Mouse (Mus musculus): Measurements from ENCODE around the gene Kif6. TPM values are rescaled to one million over a fixed set of nuclear protein-coding genes. Genes with fewer than 3 reads are reported as not detected.

The Kif6 gene
- polyA plus RNA-seq (2016; fragmentation: Nextera tagmentation; extraction: Ambion mirVana): 1.6 and 2.3 TPM in 2 replicates

GRCm38 (mm10) chr17:49614577-49615235 lies at the start of gene Kif6:
TSS of gene Kif6 (plus strand) at chr17:49615136.
- H3K4me1 ChIP-seq: peaks cover 12% of the 10 kb centered on the region
- H3K4me3 ChIP-seq: peak within 1 kb of the TSS; percentile 70
- peak; percentile 90 for DNase-seq (ENCODE audit: low spot score)
- H3K27ac ChIP-seq (replicated peaks): peak within 1 kb of the TSS; percentile 77
- H3K9me3 ChIP-seq (replicated peaks): no peaks in the 10 kb centered on the region
- H3K27me3 ChIP-seq (ENCODE audit: low read depth, poor library complexity, severe bottlenecking): peaks cover 4% of the 10 kb centered on the region; the same call in 1 of the 2 replicates
- no peaks in the 10 kb centered on the region for H3K36me3 ChIP-seq
- 3% methylated on average over 27 of the region's 27 CpGs for WGBS

DNA sequence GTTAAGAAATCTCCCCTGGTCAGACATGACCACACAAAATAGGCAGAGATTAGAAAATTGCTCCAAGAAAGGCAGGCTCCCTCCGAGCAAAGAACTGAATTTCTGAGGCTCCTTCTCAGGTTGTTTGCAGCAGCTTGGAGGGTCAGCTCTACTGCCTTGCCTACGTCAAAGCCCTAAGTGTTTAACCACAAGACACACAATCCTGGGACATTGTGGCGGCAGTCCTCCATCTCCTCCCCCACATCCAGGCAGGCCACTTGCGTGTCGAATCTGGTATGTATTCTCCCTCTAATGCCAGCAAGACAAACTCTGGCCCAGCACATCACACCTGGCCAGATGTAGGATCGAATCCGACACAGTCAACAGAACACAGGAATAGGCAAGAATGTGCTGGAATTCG lies 46.2 kb upstream of the Kif6 start:
- Histone ChIP-seq H3K27ac (replicated peaks) (no peak overlapping the region), H3K4me1 (peaks cover 9% of the 10 kb centered on the region), H3K36me3 (no peaks in the 10 kb centered on the region), H3K27me3 (ENCODE audit: low read depth, poor library complexity, severe bottlenecking) (peaks cover 22% of the 10 kb centered on the region), H3K9me3 (replicated peaks) (no peaks in the 10 kb centered on the region; the same call in 1 of the 2 replicates), H3K4me3 (no peak overlapping the region)
- WGBS: 84% methylated on average over 8 of the region's 8 CpGs
- no peak for DNase-seq (ENCODE audit: low spot score)

DNA sequence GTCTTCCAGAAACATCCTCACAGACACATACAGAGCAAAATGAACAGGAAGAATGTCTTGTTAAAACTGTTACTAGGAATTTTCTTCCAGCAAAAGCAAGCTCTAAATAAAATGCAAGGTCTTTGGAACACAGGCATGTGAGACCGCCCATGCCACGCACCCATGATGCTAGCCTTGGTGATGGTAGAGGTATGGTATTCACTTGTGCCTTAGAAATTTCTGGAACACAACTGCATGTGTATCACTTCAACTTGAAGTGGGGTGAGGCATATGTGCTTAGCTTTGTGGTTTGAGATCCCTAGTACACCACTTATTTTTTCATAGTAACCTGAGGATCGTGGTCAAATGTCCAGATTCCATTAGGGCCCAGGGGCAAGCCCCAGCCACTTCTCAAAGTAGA lies 37.6 kb upstream of the Kif6 start:
- H3K9me3 ChIP-seq (replicated peaks): no peaks in the 10 kb centered on the region
- no peaks in the 10 kb centered on the region for H3K27me3 ChIP-seq (ENCODE audit: low read depth, poor library complexity, severe bottlenecking)
- H3K4me3 ChIP-seq: no peak overlapping the region
- WGBS: 94% methylated on average over 3 of the region's 3 CpGs
- no peaks in the 10 kb centered on the region for H3K36me3 ChIP-seq
- no peak overlapping the region for H3K27ac ChIP-seq (replicated peaks)
- H3K4me1 ChIP-seq: no peaks in the 10 kb centered on the region
- DNase-seq (ENCODE audit: low spot score): no peak

- Histone ChIP-seq H3K4me1 (no peaks in the 10 kb centered on the region), H3K36me3 (no peaks in the 10 kb centered on the region), H3K27ac (replicated peaks) (no peak overlapping the region), H3K27me3 (ENCODE audit: low read depth, poor library complexity, severe bottlenecking) (no peaks in the 10 kb centered on the region), H3K4me3 (no peak overlapping the region), H3K9me3 (replicated peaks) (no peaks in the 10 kb centered on the region)
- DNase-seq (ENCODE audit: low spot score): no peak
- 77% methylated on average over 11 of the region's 11 CpGs for WGBS
Observed at GRCm38 (mm10) chr17:49582471-49582870, 32.5 kb upstream of the Kif6 start.

DNA sequence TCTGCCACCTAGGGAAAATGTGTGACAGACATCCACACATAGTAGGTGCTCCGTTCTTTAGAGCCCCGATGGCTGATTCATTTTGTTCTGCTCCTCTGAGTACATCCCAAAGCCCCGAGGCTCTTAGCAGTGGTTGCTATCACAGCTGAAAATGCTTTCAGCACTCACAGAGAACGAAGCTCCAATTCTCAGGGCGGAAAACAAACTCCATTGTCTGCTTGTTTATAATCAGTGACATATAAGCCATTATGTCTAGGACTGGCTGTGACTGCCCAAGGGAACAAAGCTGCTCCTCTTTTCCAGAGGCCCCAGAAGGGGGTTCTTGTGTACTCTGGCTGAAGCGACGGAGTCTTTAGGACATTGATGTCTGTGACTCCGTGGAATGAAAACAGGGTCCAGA lies 24.9 kb upstream of the Kif6 start:
- H3K27ac ChIP-seq (replicated peaks): no peak overlapping the region
- H3K4me1 ChIP-seq: no peaks in the 10 kb centered on the region
- WGBS: 65% methylated on average over 8 of the region's 8 CpGs
- no peak for DNase-seq (ENCODE audit: low spot score)
- H3K27me3 ChIP-seq (ENCODE audit: low read depth, poor library complexity, severe bottlenecking): no peaks in the 10 kb centered on the region
- no peaks in the 10 kb centered on the region for H3K36me3 ChIP-seq
- H3K9me3 ChIP-seq (replicated peaks): no peaks in the 10 kb centered on the region
- no peak overlapping the region for H3K4me3 ChIP-seq

- Histone ChIP-seq H3K4me3 (no peak overlapping the region), H3K27me3 (ENCODE audit: low read depth, poor library complexity, severe bottlenecking) (no peaks in the 10 kb centered on the region), H3K4me1 (peaks cover 15% of the 10 kb centered on the region), H3K27ac (replicated peaks) (no peak overlapping the region), H3K9me3 (replicated peaks) (no peaks in the 10 kb centered on the region), H3K36me3 (no peaks in the 10 kb centered on the region)
- DNase-seq (ENCODE audit: low spot score): no peak
- WGBS: 75% methylated on average over 4 of the region's 4 CpGs
Observed at GRCm38 (mm10) chr17:49605397-49605796, 9.5 kb upstream of the Kif6 start.

GRCm38 (mm10) chr17:49607351-49608027 lies 7.4 kb upstream of the Kif6 start:
- no peak for DNase-seq (ENCODE audit: low spot score)
- 36% methylated on average over 7 of the region's 7 CpGs for WGBS

DNA sequence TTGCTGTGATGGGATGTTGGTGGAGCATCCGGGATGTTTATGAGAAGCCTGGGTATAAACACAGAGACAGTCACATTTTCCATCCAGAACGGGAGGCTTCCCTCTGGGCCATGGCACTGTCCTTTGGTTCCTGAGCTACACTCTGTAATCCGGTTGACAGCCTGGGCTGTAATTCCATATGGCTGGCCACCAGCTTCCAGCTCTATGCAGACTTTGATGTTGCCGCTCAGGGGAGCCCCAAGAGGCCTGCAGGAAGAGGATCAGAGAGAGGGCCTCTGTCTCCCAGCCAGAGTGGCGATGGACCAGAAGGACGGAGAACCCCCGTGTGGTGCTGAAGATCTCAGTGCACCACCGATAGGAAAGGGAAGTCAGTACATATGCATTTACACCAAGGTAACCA lies 4.6 kb upstream of the Kif6 start:
- H3K36me3 ChIP-seq: no peaks in the 10 kb centered on the region
- WGBS: 63% methylated on average over 8 of the region's 8 CpGs
- no peaks in the 10 kb centered on the region for H3K27me3 ChIP-seq (ENCODE audit: low read depth, poor library complexity, severe bottlenecking)
- DNase-seq (ENCODE audit: low spot score): no peak
- H3K9me3 ChIP-seq (replicated peaks): no peaks in the 10 kb centered on the region
- peaks cover 22% of the 10 kb centered on the region for H3K4me1 ChIP-seq
- no peak overlapping the region for H3K27ac ChIP-seq (replicated peaks)
- no peak overlapping the region for H3K4me3 ChIP-seq

More at GRCm38 (mm10) chr17:49607351-49608027, 7.4 kb upstream of the Kif6 start:
- H3K4me1 ChIP-seq: peaks cover 15% of the 10 kb centered on the region
- no peaks in the 10 kb centered on the region for H3K9me3 ChIP-seq (replicated peaks)
- no peaks in the 10 kb centered on the region for H3K36me3 ChIP-seq
- no peak overlapping the region for H3K27ac ChIP-seq (replicated peaks)
- no peak overlapping the region for H3K4me3 ChIP-seq
- no peaks in the 10 kb centered on the region for H3K27me3 ChIP-seq (ENCODE audit: low read depth, poor library complexity, severe bottlenecking)

DNA sequence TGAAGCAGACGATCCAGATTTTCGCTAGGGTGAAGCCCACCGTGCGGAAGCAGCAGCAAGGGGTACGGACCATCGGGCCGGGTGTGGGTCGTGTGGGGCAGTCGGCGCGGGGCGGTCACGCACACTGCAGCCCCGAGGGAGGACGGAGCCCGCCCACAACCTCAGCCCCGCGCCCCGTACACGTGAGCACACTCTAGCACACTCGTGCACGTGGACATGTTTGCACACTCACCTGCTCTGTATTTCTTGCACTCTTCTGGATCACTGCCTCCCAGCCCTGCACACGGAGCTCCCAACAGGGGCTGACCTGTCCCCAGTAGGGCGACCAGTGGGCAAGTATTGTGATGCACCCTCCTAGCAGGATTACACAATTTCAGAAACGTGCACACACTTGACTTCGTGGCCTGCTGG lies 310 bp downstream of the Kif6 start:
- DNase-seq (ENCODE audit: low spot score): no peak
- no peaks in the 10 kb centered on the region for H3K36me3 ChIP-seq
- H3K27ac ChIP-seq (replicated peaks): peak overlapping the region; percentile 73
- peaks cover 4% of the 10 kb centered on the region; the same call in 1 of the 2 replicates for H3K27me3 ChIP-seq (ENCODE audit: low read depth, poor library complexity, severe bottlenecking)
- 1% methylated on average over 26 of the region's 26 CpGs for WGBS
- H3K4me1 ChIP-seq: peaks cover 12% of the 10 kb centered on the region
- no peaks in the 10 kb centered on the region for H3K9me3 ChIP-seq (replicated peaks)
- peak overlapping the region; percentile 70 for H3K4me3 ChIP-seq

DNA sequence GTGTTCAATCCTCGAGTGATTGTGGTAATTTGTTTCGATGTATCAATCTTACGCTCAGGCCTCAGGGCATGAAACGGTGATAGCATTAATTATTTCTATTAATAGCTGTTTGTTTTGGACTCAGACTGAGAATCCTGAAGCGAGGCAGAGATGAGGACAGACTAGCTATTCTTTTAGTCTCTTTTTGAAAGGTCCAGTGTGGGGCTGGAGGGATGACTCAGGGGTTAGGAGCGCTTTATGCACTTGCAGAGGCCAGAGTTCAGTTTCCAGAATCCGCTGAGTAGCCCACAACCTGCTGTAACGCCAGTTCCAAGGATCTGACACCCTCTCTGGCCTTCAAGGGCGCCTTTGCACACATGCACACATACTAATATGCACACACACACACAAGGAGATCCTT lies 9.6 kb downstream of the Kif6 start:
- Histone ChIP-seq H3K27ac (replicated peaks) (no peak overlapping the region), H3K4me1 (no peaks in the 10 kb centered on the region), H3K27me3 (ENCODE audit: low read depth, poor library complexity, severe bottlenecking) (no peaks in the 10 kb centered on the region), H3K9me3 (replicated peaks) (no peaks in the 10 kb centered on the region), H3K4me3 (no peak overlapping the region), H3K36me3 (no peaks in the 10 kb centered on the region)
- DNase-seq (ENCODE audit: low spot score): no peak
- 88% methylated on average over 9 of the region's 9 CpGs for WGBS

GRCm38 (mm10) chr17:49627011-49627794 lies 12.3 kb downstream of the Kif6 start:
- H3K27ac ChIP-seq (replicated peaks): no peak overlapping the region
- no peak overlapping the region for H3K4me3 ChIP-seq
- no peak for DNase-seq (ENCODE audit: low spot score)
- no peaks in the 10 kb centered on the region for H3K9me3 ChIP-seq (replicated peaks)
- no peaks in the 10 kb centered on the region for H3K27me3 ChIP-seq (ENCODE audit: low read depth, poor library complexity, severe bottlenecking)
- H3K4me1 ChIP-seq: no peaks in the 10 kb centered on the region
- 85% methylated on average over 13 of the region's 13 CpGs for WGBS
- H3K36me3 ChIP-seq: no peaks in the 10 kb centered on the region

DNA sequence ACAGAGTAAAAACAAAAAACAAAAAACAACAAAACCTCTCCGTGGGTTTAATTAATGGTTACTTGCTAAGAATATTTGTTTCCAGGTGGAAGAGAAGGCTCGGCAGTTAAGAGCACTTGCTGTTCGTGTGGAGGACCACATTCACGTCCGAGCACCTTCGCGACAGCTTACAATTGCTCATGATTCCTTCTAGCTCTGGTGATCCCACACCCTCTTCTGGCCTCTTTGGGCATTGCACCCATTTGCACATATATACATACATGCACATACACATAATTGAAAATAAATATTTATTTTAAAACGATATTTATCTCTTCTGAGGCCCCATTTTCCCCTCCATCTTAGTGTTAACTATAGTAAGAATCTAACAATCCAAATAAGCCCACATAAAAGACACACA lies 13.9 kb downstream of the Kif6 start:
- DNase-seq (ENCODE audit: low spot score): no peak
- Histone ChIP-seq H3K4me1 (no peaks in the 10 kb centered on the region), H3K27ac (replicated peaks) (no peak overlapping the region), H3K9me3 (replicated peaks) (no peaks in the 10 kb centered on the region), H3K27me3 (ENCODE audit: low read depth, poor library complexity, severe bottlenecking) (no peaks in the 10 kb centered on the region), H3K4me3 (no peak overlapping the region), H3K36me3 (no peaks in the 10 kb centered on the region)
- 93% methylated on average over 8 of the region's 8 CpGs for WGBS

- WGBS: 55% methylated on average over 8 of the region's 8 CpGs
- Histone ChIP-seq H3K9me3 (replicated peaks) (no peaks in the 10 kb centered on the region), H3K36me3 (no peaks in the 10 kb centered on the region), H3K27me3 (ENCODE audit: low read depth, poor library complexity, severe bottlenecking) (no peaks in the 10 kb centered on the region), H3K27ac (replicated peaks) (no peak overlapping the region), H3K4me3 (no peak overlapping the region), H3K4me1 (no peaks in the 10 kb centered on the region)
- DNase-seq (ENCODE audit: low spot score): no peak
Observed at GRCm38 (mm10) chr17:49633041-49633440, 18.1 kb downstream of the Kif6 start.
